Mouse (Mus musculus) forebrain, embryonic 10.5 days (tissue): ENCODE results near the gene Meis2. TPM values are rescaled to one million over a fixed set of nuclear protein-coding genes. Genes with fewer than 3 reads are reported as not detected.

Experiments used
- DNase-seq: peaks from one replicate; pipeline ENCODE4 v3.0.0-alpha.2; 2017; ENCODE audit warnings: low spot score; ENCODE audit errors: extremely low spot score
- H3K27ac ChIP-seq: fragments of 300-500 bp; sonication (generic); 2 replicates; pipeline ENCODE4 v1.5.1; 2016; ENCODE audit warnings: mild to moderate bottlenecking
- H3K27me3 ChIP-seq: fragments of 300-500 bp; sonication (generic); 2 replicates; pipeline ENCODE4 v1.6.1; 2016; ENCODE audit warnings: mild to moderate bottlenecking; ENCODE audit not compliant: poor library complexity, severe bottlenecking
- H3K36me3 ChIP-seq: fragments of 300-500 bp; sonication (generic); replicated peaks from 2 replicates; pipeline ENCODE4 v1.6.1; 2016; ENCODE audit warnings: mild to moderate bottlenecking, moderate library complexity
- H3K4me1 ChIP-seq: fragments of 300-500 bp; sonication (generic); 2 replicates; pipeline ENCODE4 v1.6.1; 2016
- H3K4me3 ChIP-seq: fragments of 300-500 bp; sonication (generic); 2 replicates; pipeline ENCODE4 v1.5.1; 2016; ENCODE audit warnings: mild to moderate bottlenecking, moderate library complexity
- H3K9me3 ChIP-seq: fragments of 300-500 bp; sonication (generic); 2 replicates; pipeline ENCODE4 v1.6.1; 2016; ENCODE audit warnings: mild to moderate bottlenecking, moderate library complexity
- WGBS: fragments of 180-500 bp; shearing (Covaris S2); methylation state at CpG from one replicate; pipeline ENCODE4 v1.1.7; 2016; 5-methylcytosine and 5-hydroxymethylcytosine counted together
- polyA plus RNA-seq: library from polyadenylated mRNA; unstranded; fragments of >200 nt; fragmentation: Nextera tagmentation; extraction: Ambion mirVana; gene quantifications from 2 replicates; pipeline ENCODE4 v1.2.1, GENCODE M21; 2016

Meis2 gene
- polyA plus RNA-seq, 1 experiment from 2014 or later: 32.5 TPM

DNA sequence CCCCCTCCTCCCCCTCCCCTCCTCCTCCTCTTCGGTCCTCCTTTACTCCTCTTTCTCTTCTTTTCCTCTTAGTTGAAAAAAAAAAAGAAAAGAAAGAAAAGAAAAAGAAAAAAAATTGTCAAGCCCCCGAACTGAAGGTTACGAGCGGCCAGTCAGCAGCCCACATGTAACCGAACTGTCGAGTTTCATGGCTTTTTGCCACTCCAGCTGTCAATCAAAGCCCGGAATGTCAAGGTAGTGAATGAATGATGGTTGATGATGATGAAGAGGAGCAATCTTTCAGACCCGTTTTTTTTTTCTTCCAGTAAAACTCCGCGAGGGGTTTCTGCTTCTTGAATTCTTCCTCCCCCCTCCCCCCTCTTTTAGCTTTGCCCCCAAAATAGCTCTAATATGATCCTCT lies 582 bp downstream of the Meis2 start:
- no peak for DNase-seq
- Histone ChIP-seq H3K27ac (peak overlapping the region; percentile 90), H3K27me3 (peaks cover 55% of the 10 kb centered on the region), H3K4me1 (peaks cover 74% of the 10 kb centered on the region), H3K4me3 (peak overlapping the region; percentile 76), H3K9me3 (no peaks in the 10 kb centered on the region), H3K36me3 (0 out of 2 replicates have a peak, but pooled peaks cover 3% of the 10 kb centered on the region)
- under 1% methylated on average over 9 of the region's 10 CpGs for WGBS

DNA sequence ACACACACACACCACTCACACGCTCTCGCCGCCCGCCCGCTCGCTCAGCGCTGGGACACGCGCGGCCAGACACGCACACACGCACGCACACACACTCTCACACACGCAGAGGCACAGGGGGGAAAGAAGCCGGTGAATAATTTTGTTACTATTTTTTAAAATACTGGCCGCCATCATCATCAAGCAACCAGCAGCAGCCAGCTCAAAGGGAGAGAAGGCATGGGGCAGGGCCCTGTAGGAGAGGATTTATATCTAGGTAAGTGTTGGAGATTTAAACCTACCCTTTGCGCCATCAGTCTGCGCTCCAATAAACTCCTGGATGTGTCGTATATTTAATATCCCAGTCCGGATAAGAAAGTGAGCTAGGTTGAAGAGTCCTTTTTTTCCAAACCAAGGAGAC lies 1.1 kb downstream of the Meis2 start:
- WGBS: 0% methylated on average over 15 of the region's 20 CpGs
- DNase-seq: peak; percentile 38
- Histone ChIP-seq H3K9me3 (no peaks in the 10 kb centered on the region), H3K27me3 (peaks cover 55% of the 10 kb centered on the region), H3K27ac (peak overlapping the region; percentile 90), H3K4me3 (peak overlapping the region; percentile 76), H3K4me1 (peaks cover 74% of the 10 kb centered on the region), H3K36me3 (peaks cover 6% of the 10 kb centered on the region)

DNA sequence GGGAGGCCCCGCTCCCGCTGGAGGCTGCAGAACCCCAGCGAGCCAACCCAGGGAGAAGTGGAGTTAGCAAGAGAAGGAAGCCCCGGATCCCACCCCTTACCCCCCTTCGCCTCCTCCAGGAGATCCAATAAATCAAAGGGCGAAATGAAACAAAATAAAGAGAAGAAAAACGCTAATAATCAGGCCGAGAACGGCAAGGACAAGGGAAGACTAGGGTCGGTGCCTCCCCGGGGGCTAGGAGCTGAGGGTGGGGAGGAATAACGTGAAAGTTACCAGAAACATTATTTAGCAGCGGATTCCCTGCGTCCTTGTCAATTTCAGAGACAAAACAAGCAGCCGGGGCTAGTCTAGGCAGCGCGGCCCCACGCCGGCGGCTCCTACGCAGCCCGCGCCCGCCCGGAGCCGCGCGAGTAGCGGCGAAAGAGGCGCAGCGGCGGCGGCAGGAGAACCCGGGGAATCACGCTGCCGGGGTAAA lies 1.8 kb downstream of the Meis2 start:
- WGBS: under 1% methylated on average over 37 of the region's 37 CpGs
- Histone ChIP-seq H3K27me3 (peaks cover 55% of the 10 kb centered on the region), H3K4me3 (peak overlapping the region; percentile 76), H3K4me1 (peaks cover 74% of the 10 kb centered on the region), H3K27ac (peak overlapping the region; percentile 90), H3K9me3 (no peaks in the 10 kb centered on the region), H3K36me3 (peaks cover 13% of the 10 kb centered on the region)
- DNase-seq: peak; percentile 59

DNA sequence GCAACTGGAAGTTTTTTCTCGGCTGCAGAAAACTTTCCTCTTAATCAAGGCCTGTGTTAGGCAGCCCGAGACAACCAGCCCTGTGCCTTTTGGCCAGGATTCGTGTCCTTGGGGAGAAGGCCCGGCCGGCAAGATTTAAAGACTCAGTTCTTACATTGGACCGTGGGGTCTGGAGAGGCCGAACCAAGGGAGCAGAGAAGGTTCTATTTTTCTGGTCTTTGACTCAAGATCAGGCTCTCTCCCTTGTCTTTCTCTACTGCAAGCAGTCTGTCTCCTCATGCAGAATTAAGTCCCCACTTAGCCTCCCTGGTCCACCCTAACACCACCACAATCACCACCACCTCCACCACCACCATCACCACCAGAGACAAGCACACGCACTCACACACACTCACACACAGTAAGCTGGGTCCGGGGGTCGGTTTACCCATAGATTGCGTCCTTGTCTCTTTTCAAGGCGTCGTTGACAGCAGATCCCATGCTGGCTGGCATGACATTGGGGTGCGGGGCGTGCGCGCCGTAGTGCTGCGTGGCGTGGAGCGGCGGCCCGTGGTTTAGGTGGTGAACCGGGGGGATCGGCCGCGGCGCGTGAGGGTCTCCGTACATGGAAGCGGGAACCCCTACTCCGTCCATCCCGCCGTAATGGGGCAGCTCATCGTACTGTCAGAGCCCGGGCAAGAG lies 2.7 kb downstream of the Meis2 start:
- Histone ChIP-seq H3K36me3 (peaks cover 21% of the 10 kb centered on the region), H3K4me3 (peak overlapping the region; percentile 76), H3K27ac (peak overlapping the region; percentile 90), H3K9me3 (no peaks in the 10 kb centered on the region), H3K4me1 (peaks cover 74% of the 10 kb centered on the region), H3K27me3 (peaks cover 55% of the 10 kb centered on the region)
- WGBS: under 1% methylated on average over 36 of the region's 36 CpGs
- DNase-seq: peak; percentile 55

DNA sequence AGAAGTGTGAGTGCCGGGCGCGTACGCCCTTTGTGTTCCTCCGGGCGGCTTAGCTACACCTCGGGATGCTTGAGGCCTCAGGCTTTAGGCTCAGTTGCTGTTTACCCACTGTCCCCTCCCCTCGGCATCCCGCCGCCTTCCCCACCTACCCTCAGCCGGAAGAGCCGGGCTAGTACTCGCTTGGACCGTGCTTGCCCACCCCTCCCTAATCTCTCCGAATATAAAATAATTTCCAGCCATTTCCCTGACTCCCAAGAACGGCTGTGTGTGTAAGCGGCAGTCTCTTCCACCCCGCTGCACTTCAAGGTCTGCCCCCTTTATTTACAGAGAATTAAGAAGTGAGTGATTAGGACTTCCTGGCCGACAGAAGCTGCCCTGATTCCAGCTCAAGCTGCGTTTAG lies 3.4 kb downstream of the Meis2 start:
- peaks cover 55% of the 10 kb centered on the region for H3K27me3 ChIP-seq
- H3K4me3 ChIP-seq: peak overlapping the region; percentile 76
- peaks cover 73% of the 10 kb centered on the region for H3K4me1 ChIP-seq
- no peaks in the 10 kb centered on the region for H3K9me3 ChIP-seq
- H3K36me3 ChIP-seq: peaks cover 27% of the 10 kb centered on the region
- 0% methylated on average over 20 of the region's 20 CpGs for WGBS
- DNase-seq: peak; percentile 70
- peak overlapping the region; percentile 90 for H3K27ac ChIP-seq

DNA sequence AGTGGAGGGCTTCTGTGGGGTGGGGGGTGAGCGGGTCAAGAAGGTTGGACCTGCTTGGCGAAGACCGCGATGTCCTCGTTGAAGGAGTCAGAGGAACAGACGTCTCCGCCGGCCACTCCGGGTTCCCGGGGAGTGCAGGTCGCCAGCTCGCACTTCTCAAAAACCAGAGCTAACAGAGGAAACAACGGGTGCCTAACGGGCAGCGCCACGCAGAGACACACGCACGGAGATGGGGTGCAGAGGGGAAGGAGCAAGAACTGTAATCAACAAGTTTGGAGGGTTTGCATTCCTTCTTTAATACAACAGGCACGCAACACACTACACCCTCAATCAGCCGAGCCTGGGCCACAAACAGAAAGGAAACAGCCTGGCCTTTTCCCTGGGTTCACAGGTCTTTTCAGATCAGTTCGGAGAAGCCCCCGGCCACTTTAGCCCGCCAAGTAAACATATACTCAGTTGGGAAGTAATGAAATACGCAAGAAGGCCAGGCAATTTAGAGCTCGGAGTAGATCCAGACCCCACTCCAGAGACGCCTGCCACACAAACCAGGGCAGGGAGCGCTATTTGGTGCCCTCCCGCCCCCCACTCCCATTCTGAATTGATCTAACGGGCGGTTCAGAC lies 4.1 kb downstream of the Meis2 start:
- peak; percentile 55 for DNase-seq
- H3K4me3 ChIP-seq: peak overlapping the region; percentile 76
- H3K4me1 ChIP-seq: peaks cover 71% of the 10 kb centered on the region
- H3K27me3 ChIP-seq: peaks cover 56% of the 10 kb centered on the region
- peaks cover 32% of the 10 kb centered on the region for H3K36me3 ChIP-seq
- 0% methylated on average over 30 of the region's 30 CpGs for WGBS
- peak overlapping the region; percentile 90 for H3K27ac ChIP-seq
- no peaks in the 10 kb centered on the region for H3K9me3 ChIP-seq

DNA sequence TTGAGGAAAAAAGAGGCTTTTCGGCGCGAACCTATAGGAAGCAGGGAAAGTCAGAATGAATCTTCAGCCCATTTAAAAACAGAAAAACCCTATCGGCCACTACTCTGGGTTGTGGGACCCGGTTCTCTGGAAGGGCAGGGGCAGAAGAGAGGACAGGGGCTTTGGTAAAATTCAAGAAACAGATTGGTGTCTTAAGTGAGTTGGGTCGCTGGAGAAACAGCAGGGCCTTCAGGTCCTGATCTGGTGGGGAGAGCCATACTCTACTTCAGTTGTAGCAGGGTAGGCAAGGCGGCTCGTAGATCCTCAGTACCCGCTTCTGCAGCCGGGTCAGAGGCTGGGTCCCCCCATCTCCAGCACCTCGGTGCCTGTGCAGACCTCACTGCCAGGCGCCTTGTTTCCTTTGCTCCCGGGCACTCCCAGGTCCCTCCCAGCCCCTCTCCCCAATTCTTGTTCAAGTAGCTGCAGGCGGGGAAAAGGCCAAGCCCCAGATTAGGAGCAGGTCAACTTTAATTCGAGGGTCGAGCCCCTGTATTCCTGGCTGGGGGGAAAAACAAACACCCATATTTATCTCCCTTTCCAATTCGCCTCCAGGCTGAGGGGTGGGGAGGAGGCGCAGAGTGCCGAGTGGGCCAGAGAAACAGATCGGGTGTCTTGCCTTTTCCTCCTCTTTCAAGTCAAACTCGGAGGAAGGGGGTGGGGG lies 4.8 kb downstream of the Meis2 start:
- no peaks in the 10 kb centered on the region for H3K9me3 ChIP-seq
- H3K36me3 ChIP-seq: peaks cover 35% of the 10 kb centered on the region
- peaks cover 76% of the 10 kb centered on the region for H3K4me1 ChIP-seq
- H3K27ac ChIP-seq: peak overlapping the region; percentile 90
- 2% methylated on average over 21 of the region's 21 CpGs for WGBS
- peak; percentile 55 for DNase-seq
- H3K4me3 ChIP-seq: peak overlapping the region; percentile 76
- peaks cover 63% of the 10 kb centered on the region for H3K27me3 ChIP-seq

DNA sequence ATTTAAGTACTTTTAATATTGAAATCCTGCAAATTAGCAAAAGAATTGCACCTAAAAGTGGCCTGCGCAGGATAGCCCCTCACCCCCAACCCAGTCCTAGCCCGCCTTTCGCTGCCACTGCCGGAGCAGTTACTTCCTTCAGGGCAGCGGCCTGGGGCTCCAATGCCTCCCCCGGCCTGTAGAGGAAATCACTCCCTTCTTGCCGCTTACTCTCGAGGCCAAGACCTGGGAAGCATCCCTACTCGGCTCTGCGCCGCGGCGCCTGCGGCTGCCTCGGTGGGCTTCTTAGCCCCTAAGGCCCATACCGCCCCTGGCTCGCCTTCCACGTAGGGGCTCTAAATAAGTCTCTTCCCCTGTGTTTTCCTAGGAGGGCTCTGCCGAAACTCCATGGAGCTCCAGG lies 5.4 kb downstream of the Meis2 start:
- DNase-seq: peak; percentile 61
- H3K4me1 ChIP-seq: peaks cover 80% of the 10 kb centered on the region
- under 1% methylated on average over 19 of the region's 19 CpGs for WGBS
- peak overlapping the region; percentile 90 for H3K27ac ChIP-seq
- peaks cover 67% of the 10 kb centered on the region for H3K27me3 ChIP-seq
- H3K9me3 ChIP-seq: no peaks in the 10 kb centered on the region
- peaks cover 37% of the 10 kb centered on the region for H3K36me3 ChIP-seq
- H3K4me3 ChIP-seq: peak overlapping the region; percentile 76

DNA sequence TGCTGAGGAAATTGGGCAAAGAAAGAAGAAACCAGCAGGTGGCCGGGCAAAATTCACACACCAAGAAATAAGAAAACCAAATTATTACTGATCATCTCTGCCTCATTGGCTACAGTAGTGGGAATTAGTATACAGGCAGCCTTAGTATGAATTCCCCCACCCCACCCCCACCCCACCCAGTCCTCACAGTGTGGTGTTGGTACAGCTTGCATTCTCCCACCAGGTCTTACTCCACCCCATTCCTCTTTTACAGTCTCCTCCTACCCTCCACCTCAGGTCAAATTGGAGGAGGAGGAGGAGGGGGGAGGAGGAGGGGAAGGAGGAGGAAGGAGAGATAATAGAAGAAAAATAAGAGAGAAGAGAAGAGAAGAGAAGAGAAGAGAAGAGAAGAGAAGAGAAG lies 6.0 kb downstream of the Meis2 start:
- H3K27me3 ChIP-seq: peaks cover 67% of the 10 kb centered on the region
- H3K4me3 ChIP-seq: peak overlapping the region; percentile 76
- H3K36me3 ChIP-seq: peaks cover 37% of the 10 kb centered on the region
- peak overlapping the region; percentile 90; the same call in 1 of the 2 replicates for H3K27ac ChIP-seq
- H3K9me3 ChIP-seq: no peaks in the 10 kb centered on the region
- H3K4me1 ChIP-seq: peaks cover 80% of the 10 kb centered on the region
- 27% methylated on average over 1 of the region's 1 CpGs for WGBS
- no peak for DNase-seq

DNA sequence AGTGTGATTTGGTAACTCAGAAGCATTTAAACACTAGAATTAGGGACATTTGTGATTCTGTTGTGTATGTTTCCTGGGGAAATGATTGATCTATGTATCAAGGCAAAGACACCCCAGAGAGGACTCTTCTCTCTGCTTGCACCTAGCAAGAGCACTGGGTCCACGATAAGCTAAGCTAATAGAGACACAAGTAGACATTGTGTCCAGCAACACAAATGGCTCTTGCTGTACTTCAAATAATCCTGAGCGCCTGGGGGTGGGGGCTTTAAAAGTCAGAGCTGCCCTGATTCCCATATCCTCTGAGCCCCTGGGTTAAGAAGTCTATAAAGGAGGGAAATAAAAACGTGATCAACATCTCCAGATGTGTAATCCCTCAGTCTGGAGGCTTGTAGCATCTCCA lies 6.6 kb downstream of the Meis2 start:
- H3K4me3 ChIP-seq: peak overlapping the region; percentile 76; the same call in 1 of the 2 replicates
- H3K36me3 ChIP-seq: peaks cover 37% of the 10 kb centered on the region
- peaks cover 67% of the 10 kb centered on the region for H3K27me3 ChIP-seq
- no peak overlapping the region for H3K27ac ChIP-seq
- 24% methylated on average over 3 of the region's 3 CpGs for WGBS
- H3K9me3 ChIP-seq: no peaks in the 10 kb centered on the region
- H3K4me1 ChIP-seq: peaks cover 81% of the 10 kb centered on the region
- no peak for DNase-seq

DNA sequence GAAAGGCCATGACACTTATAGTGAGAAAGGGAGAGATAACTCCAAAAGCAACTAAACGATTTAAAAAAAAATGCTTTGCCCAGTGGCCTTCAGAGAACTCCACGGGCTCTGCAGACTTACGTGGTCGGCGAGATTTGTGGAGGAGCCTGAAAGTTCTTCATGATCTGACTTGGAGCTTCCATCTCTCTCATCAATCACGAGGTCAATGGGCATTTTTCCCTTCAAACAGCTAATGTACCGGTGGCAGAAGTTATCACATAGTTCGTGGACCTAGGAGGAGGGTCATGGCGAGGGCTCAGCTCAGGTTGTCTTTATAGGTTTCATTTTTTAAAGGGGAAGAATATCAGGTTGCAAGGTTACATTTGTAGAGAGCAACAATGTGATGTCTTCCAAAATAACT lies 7.1 kb downstream of the Meis2 start:
- no peaks in the 10 kb centered on the region for H3K9me3 ChIP-seq
- peaks cover 67% of the 10 kb centered on the region for H3K27me3 ChIP-seq
- H3K36me3 ChIP-seq: peaks cover 37% of the 10 kb centered on the region
- WGBS: 70% methylated on average over 9 of the region's 9 CpGs
- peaks cover 84% of the 10 kb centered on the region for H3K4me1 ChIP-seq
- DNase-seq: no peak
- H3K4me3 ChIP-seq: no peak overlapping the region
- no peak overlapping the region for H3K27ac ChIP-seq

DNA sequence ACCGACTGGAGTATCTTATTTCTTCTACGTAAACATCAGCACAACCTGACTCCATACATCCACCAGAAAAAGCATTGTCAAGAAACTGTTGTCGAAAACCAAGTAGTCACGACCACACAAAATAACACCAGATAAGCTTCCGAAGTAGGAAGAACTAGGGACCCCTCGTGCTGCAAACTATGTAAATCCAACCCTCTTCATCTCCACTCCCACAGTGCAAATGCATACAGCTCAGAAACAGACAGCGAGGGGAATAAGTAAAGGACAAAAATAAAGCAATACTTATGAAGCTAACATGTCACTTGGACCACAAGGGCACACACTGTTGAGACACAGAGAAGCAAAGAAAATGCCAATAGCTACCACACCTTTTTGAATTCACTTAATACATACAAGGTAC lies 8.8 kb downstream of the Meis2 start:
- peaks cover 58% of the 10 kb centered on the region for H3K27me3 ChIP-seq
- peaks cover 37% of the 10 kb centered on the region for H3K36me3 ChIP-seq
- no peak overlapping the region for H3K27ac ChIP-seq
- no peaks in the 10 kb centered on the region for H3K9me3 ChIP-seq
- H3K4me1 ChIP-seq: peaks cover 84% of the 10 kb centered on the region
- 87% methylated on average over 7 of the region's 7 CpGs for WGBS
- no peak overlapping the region; the same call in 1 of the 2 replicates for H3K4me3 ChIP-seq
- DNase-seq: no peak
